Mouse (Mus musculus) G1E (cell line): ENCODE measurements around the gene Tifab. TPM values are rescaled to one million over a fixed set of nuclear protein-coding genes. Genes with fewer than 3 reads are reported as not detected.
A peak's percentile ranks its signal among the peaks of the same experiment; 100 is the strongest.

ENCODE experiments used
- ATAC-seq: 2 replicates; pipeline ENCODE4 v1.8.0; 2016; ENCODE audit warnings: mild to moderate bottlenecking; ENCODE audit not compliant: insufficient number of reproducible peaks, poor library complexity, low FRiP score, severe bottlenecking; ENCODE audit errors: extremely low read depth
- DNase-seq: peaks from one replicate; pipeline ENCODE4 v3.0.0; 2012; ENCODE audit warnings: low spot score
- H3K27me3 ChIP-seq: 2 replicates; pipeline ENCODE4 v1.6.1; 2012; ENCODE audit warnings: mild to moderate bottlenecking, low read length, inconsistent platforms; ENCODE audit not compliant: insufficient read depth
- H3K36me3 ChIP-seq: replicated peaks from 2 replicates; pipeline ENCODE3; 2012; ENCODE audit warnings: mild to moderate bottlenecking, inconsistent platforms
- H3K4me1 ChIP-seq: 2 replicates; pipeline ENCODE4 v1.6.1; 2012; ENCODE audit warnings: low read depth, low read length, inconsistent platforms, mixed read lengths; ENCODE audit not compliant: insufficient read depth
- H3K4me3 ChIP-seq: 2 replicates; pipeline ENCODE4 v1.5.1; 2012; ENCODE audit warnings: low read depth, mild to moderate bottlenecking, inconsistent platforms, low read length, moderate library complexity, mixed read lengths
- H3K9me3 ChIP-seq: replicated peaks from 2 replicates; pipeline ENCODE4 v1.6.1; 2012; ENCODE audit warnings: inconsistent platforms
- CTCF ChIP-seq: IDR thresholded peaks from 2 replicates; pipeline ENCODE4 v1.5.1; 2012; ENCODE audit warnings: low read depth, low read length, inconsistent platforms, mixed read lengths
- GATA1 ChIP-seq: IDR thresholded peaks from 2 replicates; pipeline ENCODE4 v1.6.1; 2012; ENCODE audit warnings: borderline replicate concordance, low read length, inconsistent platforms, mixed read lengths
- GATA2 ChIP-seq: IDR thresholded peaks from 2 replicates; pipeline ENCODE4 v1.6.1; 2012; ENCODE audit warnings: low read depth, low read length, inconsistent platforms, borderline replicate concordance
- POLR2AphosphoS5 ChIP-seq: IDR thresholded peaks from 2 replicates; pipeline ENCODE4 v1.6.1; 2012; ENCODE audit warnings: low read depth, low read length, inconsistent platforms; ENCODE audit not compliant: insufficient replicate concordance
- TAL1 ChIP-seq: conservative IDR thresholded peaks from 2 replicates; pipeline ENCODE4 v1.6.1; 2012; ENCODE audit warnings: low read depth, low read length, inconsistent platforms, mixed read lengths
- polyA plus RNA-seq: library from polyadenylated mRNA; stranded (reverse); fragments of >175 nt; gene quantifications from 2 replicates; pipeline ENCODE4 v1.2.3, GENCODE M21; 2012
- total RNA-seq, 2 experiments: library from RNA; stranded (forward) in 1 of 2; stranded (reverse) in 1 of 2; fragments of 200-1000 nt in 1 of 2; fragments of >200 nt in 1 of 2; fragmentation: Nextera tagmentation in 1 of 2; gene quantifications; 2 replicates each; pipeline ENCODE4 v1.2.3; 2014 to 2017

Tifab gene
- total and polyA plus RNA-seq, 3 experiments = 0.16 TPM; not detected in 2

DNA sequence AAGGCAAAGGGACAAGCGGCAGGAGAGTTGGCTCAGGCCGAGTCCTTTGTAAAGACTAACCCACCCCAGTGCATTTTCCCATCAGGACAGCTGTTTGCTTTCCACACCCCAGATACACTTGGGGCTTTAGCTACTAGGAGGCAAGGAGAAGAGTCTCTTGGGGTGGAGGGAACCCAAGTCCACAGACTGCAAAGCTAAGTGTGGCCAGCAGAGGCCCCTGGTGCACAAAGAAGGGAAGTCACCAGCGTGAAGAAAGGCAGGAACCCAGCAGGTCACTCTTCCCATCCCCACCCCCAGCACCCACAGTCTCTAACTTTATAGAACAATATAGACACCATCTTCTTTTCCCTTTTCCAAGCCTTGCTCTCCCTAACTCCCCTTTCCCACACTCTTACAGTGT is 33.2 kb downstream of the Tifab start:
- H3K36me3 ChIP-seq = no peaks in the 10 kb centered on the region
- H3K9me3 ChIP-seq = no peaks in the 10 kb centered on the region
- H3K4me3 ChIP-seq = no peak overlapping the region
- DNase-seq (no peak), ATAC-seq (peak; percentile 72)
- peaks cover 60% of the 10 kb centered on the region for H3K4me1 ChIP-seq
- H3K27me3 ChIP-seq = peaks cover 11% of the 10 kb centered on the region; the same call in 1 of the 2 replicates
- no peak for TF ChIP-seq GATA2
- no peak for TF ChIP-seq POLR2AphosphoS5
- TF ChIP-seq TAL1 = no peak
- TF ChIP-seq GATA1 = no peak
- peak; percentile 44 for TF ChIP-seq CTCF

DNA sequence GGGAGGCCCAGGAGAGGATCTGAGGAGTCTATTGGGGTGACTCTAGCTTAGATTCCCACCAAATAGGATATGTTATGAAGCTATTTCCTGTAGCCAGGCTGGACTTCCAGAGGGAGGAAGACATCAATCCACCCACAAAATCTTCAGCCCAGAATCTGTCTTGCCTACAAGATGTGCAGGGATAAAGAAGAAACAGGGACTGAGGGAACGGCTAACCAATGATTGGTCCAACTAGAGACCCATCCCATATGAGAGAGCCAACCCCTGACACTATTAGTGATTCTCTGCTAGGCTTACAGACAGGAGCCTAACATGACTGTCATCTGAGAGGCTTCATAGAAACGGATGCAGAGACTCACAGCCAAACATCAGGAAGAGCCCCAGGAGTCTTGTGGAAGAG is 34.7 kb downstream of the Tifab start:
- TF ChIP-seq CTCF (no peak), POLR2AphosphoS5 (no peak)
- Histone ChIP-seq H3K4me3 (no peak overlapping the region), H3K27me3 (peaks cover 11% of the 10 kb centered on the region; the same call in 1 of the 2 replicates), H3K9me3 (no peaks in the 10 kb centered on the region), H3K4me1 (peaks cover 53% of the 10 kb centered on the region), H3K36me3 (no peaks in the 10 kb centered on the region)
- no peak for DNase-seq
- no peak for ATAC-seq

GRCm38 (mm10) chr13:56143151-56143513 is 35.6 kb downstream of the Tifab start:
- H3K36me3 ChIP-seq = no peaks in the 10 kb centered on the region
- no peak overlapping the region; the same call in 1 of the 2 replicates for H3K4me3 ChIP-seq
- peaks cover 11% of the 10 kb centered on the region; the same call in 1 of the 2 replicates for H3K27me3 ChIP-seq
- H3K4me1 ChIP-seq = peaks cover 49% of the 10 kb centered on the region
- DNase-seq (no peak), ATAC-seq (peak; percentile 61; the same call in 1 of the 2 replicates)
- TF ChIP-seq GATA2 (no peak), CTCF (no peak), POLR2AphosphoS5 (no peak), GATA1 (no peak), TAL1 (no peak)
- H3K9me3 ChIP-seq = no peaks in the 10 kb centered on the region

DNA sequence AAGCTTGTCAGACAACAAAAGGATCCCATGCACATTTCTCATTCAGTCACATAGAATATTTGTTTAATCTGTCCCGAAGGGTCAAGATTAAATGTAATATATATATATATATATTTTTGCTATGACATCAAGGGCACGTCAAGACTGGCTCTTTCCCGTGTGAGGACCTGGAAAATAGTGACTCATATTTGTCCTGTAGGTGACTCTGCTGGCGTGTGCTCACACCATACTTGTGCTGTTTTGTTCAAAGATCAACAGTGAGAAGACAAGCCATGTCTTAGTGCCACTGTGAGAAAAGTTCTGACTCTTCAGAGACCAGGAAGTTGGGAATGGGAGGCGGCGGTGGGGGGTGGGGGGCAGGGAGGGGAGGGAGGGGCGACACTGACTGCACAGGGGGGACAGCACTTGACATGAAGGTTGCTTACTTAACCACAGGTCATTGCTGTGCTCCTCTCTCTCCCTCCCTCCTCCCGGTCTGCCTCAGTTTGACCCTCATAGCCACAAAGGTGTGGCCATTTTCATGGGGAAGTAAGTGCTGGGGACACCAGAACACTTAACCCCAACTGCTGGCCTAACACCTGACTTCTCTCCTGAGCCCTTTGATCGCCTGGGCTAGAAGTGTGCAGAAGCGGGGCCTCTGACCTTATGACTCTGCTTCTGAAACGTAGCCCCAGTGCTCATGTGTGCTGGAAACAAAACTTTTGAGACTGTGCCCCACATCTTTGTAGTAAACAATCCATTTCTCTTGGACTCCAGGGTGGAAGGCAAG is 36.1 kb downstream of the Tifab start:
- TF ChIP-seq TAL1 (no peak), CTCF (no peak), POLR2AphosphoS5 (no peak), GATA1 (no peak), GATA2 (no peak)
- no peak for ATAC-seq
- H3K4me3 ChIP-seq = peak overlapping the region; percentile 24; the same call in 1 of the 2 replicates
- H3K9me3 ChIP-seq = no peaks in the 10 kb centered on the region
- no peaks in the 10 kb centered on the region for H3K36me3 ChIP-seq
- peaks cover 45% of the 10 kb centered on the region for H3K4me1 ChIP-seq
- H3K27me3 ChIP-seq = peaks cover 9% of the 10 kb centered on the region; the same call in 1 of the 2 replicates
- no peak for DNase-seq

GRCm38 (mm10) chr13:56139167-56139751 is 39.4 kb downstream of the Tifab start:
- Histone ChIP-seq H3K27me3 (peaks cover 8% of the 10 kb centered on the region; the same call in 1 of the 2 replicates), H3K36me3 (no peaks in the 10 kb centered on the region), H3K4me3 (no peak overlapping the region), H3K9me3 (no peaks in the 10 kb centered on the region), H3K4me1 (peaks cover 30% of the 10 kb centered on the region)
- ATAC-seq (no peak), DNase-seq (no peak)
- no peak for TF ChIP-seq GATA2
- no peak for TF ChIP-seq GATA1
- no peak for TF ChIP-seq POLR2AphosphoS5
- TF ChIP-seq TAL1 = no peak
- no peak for TF ChIP-seq CTCF

GRCm38 (mm10) chr13:56136200-56136599 is 42.5 kb downstream of the Tifab start, which contains the start of gene H2afy:
H2afy (minus strand) TSS chr13:56136361.
- Histone ChIP-seq H3K27me3 (peaks cover 3% of the 10 kb centered on the region; the same call in 1 of the 2 replicates), H3K4me3 (peak within 1 kb of the TSS; percentile 95), H3K36me3 (peaks cover 28% of the 10 kb centered on the region), H3K4me1 (peaks cover 42% of the 10 kb centered on the region), H3K9me3 (no peaks in the 10 kb centered on the region)
- TF ChIP-seq GATA1 = no peak
- ATAC-seq = no peak
- DNase-seq = no peak
